Mouse (Mus musculus) liver, adult 2 months (tissue): ENCODE measurements around the gene Iqgap2.

ENCODE experiments used
- CTCF ChIP-seq: fragments of 200-500 bp; IDR thresholded peaks from 2 replicates; pipeline ENCODE4 v1.5.1; 2011; ENCODE audit warnings: low read depth, low read length, control low read depth
- POLR2A ChIP-seq: fragments of 200-500 bp; IDR thresholded peaks from 2 replicates; pipeline ENCODE4 v1.6.1; 2011; ENCODE audit warnings: low read length, control low read depth; ENCODE audit not compliant: insufficient read depth; ENCODE audit errors: extremely low read depth

- no peak for TF ChIP-seq CTCF
- no peak for TF ChIP-seq POLR2A
Measured at GRCm38 (mm10) chr13:95850451-95850850, 41.3 kb downstream of the Iqgap2 start.
